Mouse (Mus musculus): ENCODE results near the gene Dut.
"Not testable (repeated sequence)": the region's sequence is repeated elsewhere in the genome, so short reads cannot be mapped to it uniquely, and the experiment has no call there.

The Dut gene

DNA sequence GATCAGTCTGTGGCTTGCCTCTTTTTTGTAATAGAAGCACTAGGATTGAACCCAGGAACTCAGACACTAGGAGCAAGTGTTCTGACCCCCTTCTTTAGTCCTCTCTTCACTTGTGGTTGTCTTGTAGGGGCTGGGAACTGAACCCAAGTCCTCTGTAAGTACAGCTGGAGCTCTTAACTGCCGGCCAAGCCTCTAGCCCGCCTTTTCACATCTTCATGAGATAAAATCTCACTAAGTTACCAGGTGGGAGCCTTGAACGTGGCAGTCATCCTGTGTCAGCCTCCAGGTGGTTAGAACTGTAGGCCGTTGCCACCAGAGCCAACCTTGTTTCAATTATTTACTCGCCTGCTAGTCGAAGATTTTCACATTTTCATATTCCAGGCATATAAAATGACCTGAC is 6.7 kb downstream of the Dut start:
- ATAC-seq (ENCODE audit: insufficient number of reproducible peaks, low FRiP score, low TSS enrichment), result no peak

DNA sequence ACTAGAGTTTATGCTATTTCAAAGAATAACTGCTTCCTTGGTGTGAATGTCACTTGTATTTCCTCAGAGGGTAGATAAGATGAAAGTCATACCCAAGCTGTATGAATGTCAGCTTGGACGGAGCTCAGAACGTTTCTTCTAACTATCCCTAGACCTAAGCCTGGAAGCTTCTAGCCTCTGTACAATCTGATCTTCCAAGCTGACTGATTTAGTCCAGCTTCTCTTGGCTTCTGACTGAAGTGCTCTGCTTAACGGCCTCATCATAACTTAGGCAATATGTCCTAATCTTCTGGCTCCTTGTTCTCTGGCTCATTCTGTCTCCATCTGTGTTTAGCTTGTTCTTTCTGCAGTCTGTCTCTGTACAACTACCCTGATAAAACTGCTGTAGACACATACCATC is 7.6 kb downstream of the Dut start:
- ATAC-seq (ENCODE audit: insufficient number of reproducible peaks, low FRiP score, low TSS enrichment), result no peak

DNA sequence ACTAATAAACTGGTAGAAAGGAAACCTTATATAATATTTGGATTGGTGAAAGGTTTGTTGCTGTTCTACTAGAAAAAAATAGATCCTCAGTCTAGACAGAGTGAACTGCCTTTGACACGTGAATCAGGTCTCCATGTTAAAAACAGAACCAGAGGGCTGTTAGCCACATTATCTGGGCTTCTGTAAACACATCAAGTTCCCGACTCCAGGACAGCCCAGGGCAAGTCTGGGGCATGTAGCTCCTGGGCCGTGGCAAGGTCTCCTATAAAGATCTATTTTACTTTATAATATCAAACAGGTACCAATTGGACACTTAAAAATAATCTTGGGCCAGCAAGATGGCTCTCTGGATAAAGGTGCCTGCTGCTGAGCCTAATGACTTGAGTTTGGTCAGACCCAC is 8.9 kb downstream of the Dut start:
- no peak for ATAC-seq (ENCODE audit: insufficient number of reproducible peaks, low FRiP score, low TSS enrichment)

DNA sequence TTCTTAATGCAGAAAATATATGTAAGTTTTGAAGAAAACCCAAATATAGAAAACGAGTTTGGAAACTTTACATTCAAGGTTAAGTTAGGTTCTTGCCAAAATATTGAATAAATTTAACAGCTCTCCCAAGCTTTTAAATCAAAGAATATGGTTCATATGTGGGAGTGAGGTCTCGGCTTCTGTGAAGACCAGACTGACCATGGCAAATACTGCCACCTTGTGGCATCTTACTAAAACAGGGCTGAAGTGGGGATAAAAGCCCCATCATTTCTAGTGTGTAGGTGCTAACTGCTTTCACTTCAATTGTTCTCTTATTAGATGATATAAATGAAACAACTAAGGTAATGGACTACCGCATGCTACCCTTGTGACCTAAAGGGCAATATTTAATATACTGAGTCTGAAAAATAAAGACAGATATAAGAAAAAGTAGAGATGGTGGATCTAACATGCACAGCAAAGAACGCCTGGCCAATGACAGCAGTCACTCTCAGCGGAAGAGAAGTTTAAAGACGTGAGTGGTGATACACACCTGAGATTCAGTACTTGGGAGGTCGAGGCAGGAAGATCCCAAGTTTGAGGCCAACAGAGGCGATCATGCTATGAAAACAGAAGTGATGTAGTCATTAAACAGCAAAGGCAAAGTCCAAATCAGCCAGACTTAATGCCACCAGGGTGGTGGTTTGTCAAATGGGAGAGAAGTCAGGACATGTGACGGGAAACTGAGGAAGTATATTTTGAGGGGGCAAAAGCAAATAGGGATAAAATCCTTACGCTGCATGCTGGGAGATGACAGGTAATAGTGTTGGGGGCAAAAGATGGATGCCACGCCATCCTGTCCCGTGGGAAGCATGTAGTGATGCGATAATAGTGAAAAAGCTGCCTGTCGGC is 12.5 kb downstream of the Dut start:
- ATAC-seq (ENCODE audit: insufficient number of reproducible peaks, low FRiP score, low TSS enrichment), result no peak

DNA sequence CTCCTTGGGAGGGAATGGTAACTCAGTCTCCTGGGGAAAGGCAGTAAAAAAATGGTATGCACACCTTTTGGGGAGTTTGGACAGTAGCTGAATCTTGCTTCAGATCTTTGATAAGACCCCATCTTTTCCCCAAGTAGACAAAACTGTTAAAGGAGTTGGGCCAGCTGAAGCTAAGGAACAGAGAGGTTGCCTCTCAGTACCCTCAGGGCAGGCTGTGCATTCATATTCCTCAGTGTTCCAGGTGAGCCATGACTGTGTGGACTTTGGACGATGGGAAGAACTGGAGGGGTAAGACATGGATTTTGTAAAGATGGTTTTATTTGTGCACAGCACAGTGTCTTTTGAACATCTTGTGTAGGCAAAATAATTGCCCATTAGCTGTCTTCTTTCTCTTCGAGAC is 13.3 kb downstream of the Dut start:
- no peak for ATAC-seq (ENCODE audit: insufficient number of reproducible peaks, low FRiP score, low TSS enrichment)

DNA sequence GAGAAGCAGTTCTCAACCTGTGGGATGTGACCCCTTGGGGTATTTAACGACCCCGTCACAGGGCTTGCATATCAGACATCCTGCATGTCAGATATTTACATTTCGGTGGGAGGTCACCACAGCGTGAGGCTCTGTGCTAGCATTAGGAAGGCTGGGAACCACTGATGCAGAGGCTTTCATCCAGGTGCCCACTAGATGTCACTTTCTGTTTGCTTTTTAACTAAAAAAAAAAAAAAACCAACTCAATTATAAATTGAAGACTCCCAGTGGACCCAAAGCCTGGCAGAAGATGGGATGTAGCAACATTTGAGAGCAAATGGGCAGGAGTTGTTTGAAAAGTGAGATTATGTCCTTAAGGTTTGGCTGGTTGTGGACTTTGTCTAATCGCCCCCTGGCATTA is 16.1 kb downstream of the Dut start:
- no peak for ATAC-seq (ENCODE audit: insufficient number of reproducible peaks, low FRiP score, low TSS enrichment)

DNA sequence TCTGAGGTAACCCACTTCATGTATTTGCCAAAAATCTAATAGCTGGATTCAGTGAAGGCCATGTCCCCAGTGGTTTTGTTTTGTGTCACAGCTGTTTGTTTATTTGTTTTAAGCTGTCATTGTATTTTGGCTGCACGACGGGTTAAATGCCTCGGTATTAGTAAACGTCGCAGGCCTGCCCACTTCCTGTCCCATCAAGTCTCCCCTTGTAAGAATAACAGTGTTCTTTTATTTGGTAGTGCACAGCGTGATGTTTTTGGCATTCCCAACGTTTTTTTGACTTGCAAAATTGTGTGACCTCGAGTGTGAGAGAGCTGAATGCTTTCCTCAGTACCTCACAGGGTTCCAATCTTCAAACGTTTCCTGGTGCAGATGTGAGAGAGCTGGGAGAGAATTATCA is 16.8 kb downstream of the Dut start:
- ATAC-seq (ENCODE audit: insufficient number of reproducible peaks, low FRiP score, low TSS enrichment), result no peak

DNA sequence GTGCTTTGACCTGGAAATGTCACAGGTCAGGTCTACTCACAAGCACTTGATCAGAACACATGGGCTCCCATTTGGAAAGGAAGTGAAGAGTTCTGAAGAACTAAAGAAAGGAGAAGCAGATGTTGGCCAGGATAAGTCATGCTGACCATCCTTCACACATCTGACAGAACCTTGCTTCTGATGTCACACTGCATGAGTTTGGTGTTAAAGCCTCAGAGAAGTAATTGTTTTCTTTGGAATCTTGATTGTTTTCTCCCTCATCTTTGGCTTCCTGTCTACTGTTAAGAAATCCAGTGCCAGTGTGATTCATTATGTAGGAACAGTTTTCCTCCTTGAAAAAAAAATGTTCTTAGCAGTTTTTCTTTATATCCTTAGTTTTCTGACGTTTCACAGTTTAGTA is 21.9 kb downstream of the Dut start:
- ATAC-seq (ENCODE audit: insufficient number of reproducible peaks, low FRiP score, low TSS enrichment), result no peak

DNA sequence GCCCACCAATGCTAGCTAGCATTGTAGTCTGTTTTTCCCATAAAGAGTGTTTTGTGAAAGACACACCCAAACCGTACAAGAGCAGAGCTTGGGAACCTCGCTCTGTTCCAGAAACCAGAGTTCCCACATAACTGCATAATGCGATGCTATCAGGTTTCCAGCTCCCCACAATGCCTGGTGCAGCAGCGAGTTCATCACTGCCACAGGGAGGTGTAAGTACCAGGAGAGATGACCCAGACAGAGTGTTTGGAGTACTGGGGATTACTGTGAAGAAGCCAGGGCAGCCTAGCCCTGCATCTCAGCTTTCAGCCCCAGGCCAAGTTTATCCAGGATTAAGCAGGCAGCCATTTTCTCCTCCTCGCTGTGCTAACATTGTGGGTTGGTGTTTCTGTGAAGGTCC is 28.6 kb downstream of the Dut start:
- no peak for ATAC-seq (ENCODE audit: insufficient number of reproducible peaks, low FRiP score, low TSS enrichment)

DNA sequence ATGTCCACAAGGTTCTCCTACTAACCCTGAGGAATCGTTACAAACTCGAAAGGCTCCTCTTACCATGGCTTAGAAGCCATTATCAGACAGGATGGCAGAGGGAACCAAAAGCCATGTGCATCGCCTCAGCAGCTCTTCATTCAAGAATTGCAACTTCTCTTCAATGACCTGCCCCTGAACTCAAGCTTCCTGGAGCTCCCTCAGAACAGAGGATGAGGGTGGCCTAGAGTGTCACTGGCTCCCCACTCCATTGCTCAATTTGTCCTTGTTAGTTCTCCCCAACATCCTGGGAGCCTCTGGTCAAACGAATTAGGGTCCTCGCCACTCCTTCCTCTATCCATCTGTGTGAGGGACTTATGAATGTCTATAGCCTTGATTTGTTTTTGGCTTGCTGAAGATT is 29.7 kb downstream of the Dut start:
- ATAC-seq (ENCODE audit: insufficient number of reproducible peaks, low FRiP score, low TSS enrichment), result no peak

DNA sequence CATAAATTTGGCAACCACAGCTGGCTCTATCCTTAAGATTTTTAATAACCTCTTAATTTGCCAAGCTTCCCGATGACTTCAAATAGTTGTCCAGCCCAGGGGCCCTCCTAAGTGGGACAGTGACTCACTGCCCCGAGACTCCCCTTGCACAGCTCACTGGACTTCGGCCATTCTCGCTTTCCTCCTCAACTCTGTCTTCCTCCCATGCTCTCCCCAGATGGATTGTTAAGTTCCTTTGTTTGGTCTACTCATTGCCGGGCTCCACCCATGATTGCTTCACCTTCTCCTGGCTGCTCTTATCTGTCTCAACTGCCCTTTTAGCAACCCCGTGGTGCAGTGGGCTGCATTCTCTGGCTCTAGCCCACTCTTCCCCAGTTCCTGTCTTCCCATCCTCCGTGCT is 31.5 kb downstream of the Dut start:
- no peak for ATAC-seq (ENCODE audit: insufficient number of reproducible peaks, low FRiP score, low TSS enrichment)

DNA sequence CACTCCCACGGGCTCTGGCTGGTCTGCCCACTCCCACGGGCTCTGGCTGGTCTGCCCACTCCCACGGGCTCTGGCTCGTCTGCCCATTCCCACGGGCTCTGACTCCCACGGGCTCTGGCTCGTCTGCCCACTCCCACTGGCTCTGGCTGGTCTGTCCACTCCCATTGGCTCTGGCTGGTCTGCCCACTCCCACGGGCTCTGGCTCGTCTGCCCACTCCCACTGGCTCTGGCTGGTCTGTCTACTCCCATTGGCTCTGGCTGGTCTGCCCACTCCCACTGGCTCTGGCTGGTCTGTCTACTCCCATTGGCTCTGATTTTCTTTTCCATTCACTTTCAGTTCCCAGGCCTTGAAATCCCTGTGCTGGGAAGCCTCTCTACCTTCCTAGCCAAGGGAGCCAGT is 33.0 kb downstream of the Dut start:
- ATAC-seq (ENCODE audit: insufficient number of reproducible peaks, low FRiP score, low TSS enrichment), result not testable (repeated sequence)

DNA sequence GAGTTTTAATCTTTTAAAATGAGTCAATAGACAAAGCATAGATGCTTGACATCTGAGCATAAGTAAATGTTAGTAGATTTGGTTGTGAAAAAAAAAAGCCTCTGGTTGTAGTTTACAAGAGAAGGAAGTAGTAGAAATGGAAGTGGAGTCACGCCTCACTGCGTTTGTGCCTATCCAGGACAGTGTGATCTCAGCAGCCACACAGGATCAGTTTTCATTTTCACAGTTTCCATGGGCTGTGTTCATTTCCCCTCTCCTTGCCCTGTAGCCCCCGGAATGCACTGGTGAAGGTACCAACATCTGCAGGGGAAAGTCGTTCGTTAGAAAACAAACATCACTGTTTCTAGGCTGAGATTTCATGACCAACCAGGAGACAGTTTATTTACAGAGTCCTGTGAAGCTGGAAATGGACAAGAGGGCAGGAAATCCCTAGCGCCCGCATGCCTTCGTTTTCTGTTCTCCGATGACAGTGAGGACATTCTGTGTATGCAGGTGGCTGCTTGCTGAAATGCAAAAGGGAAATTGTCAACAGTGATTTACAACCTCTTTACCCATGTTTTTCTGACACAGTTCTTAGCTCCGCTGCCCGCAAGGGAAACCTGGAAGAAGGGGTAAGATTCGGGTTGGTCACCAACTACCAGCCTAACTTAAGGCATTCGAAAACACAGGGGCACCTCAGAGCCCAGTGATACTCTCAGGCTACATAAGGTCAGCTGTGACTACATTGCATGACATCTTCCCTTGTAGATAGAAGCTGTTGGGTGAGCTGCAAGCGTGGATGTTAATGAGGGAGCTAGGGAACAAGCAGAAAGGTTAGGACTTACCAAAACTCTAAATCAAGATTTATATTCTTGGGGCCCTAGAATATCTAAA is 35.6 kb downstream of the Dut start:
- no peak for ATAC-seq (ENCODE audit: insufficient number of reproducible peaks, low FRiP score, low TSS enrichment)

DNA sequence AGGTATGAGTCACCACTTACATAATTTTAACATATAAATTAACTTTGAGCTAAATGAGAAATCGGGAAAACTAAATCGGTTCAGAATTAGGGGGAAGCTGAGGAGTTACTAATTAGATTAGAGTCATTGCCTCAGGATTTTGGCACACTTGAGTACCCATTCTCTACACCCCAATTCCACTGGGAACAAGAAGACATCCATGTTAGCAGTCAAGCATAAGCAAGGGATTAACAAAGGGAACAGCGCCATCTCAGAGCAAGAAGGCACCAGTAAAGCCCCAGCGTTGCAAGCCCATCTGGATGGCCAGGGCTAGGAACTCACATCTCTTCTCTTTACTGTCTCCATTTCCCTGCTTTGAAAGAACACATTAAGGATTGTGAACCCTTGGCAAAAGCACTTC is 38.8 kb downstream of the Dut start:
- ATAC-seq (ENCODE audit: insufficient number of reproducible peaks, low FRiP score, low TSS enrichment), result no peak

DNA sequence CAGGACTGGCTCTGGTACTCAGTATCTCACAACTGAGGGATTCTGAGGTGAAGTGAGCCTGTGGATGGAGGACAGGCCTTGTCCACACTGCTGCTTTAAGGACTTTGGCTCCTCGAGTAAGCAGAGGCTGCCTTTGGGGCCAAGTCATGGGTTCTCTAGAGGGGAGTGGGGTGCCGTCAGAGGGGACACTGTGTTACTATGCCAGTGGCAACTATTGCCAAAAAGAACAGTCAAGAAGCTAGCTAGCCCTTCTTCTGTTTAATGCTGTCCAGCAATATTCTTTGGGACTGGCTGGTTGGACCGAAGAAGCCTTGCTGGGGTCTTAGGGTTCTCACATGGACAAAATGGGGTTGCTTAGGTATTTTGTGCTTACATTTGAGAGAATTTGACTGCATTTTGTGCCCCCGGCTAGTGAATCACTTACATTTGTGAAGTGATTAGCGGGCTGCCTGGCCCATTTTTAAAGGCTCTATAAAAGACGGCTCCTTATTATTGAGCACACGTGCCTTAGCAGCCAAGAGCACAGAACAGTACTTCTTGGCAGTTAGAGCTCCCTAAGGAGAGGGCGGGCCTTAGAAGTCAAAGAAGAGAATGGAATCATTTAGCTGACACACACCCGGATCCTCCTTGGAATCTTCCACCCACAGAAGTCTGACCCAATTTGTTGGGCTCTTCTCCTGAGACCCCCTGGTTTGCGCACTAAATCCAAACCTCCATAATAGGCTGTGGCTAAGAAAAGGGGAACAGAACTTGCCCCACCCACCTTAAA is 43.4 kb downstream of the Dut start:
- ATAC-seq (ENCODE audit: insufficient number of reproducible peaks, low FRiP score, low TSS enrichment), result no peak

DNA sequence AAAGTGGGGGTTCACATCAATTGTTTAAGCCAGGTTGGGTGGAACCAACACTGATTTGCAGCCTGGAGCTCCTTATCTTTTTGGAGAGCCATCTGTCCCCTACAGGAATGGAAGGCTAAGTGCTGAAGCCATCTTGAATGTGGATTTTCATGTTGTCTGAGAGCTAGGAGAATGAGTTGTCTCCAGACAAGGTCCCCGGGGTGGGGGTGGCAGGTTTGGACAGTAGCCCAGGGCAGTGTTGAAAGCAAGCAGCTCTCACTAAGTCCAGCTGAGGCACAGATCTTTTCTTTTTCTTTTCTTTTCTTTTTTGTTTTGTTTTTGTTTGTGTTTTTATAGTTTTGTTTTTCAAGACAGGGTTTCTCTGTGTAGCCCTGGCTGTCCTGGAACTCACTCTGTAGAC is 44.1 kb downstream of the Dut start:
- ATAC-seq (ENCODE audit: insufficient number of reproducible peaks, low FRiP score, low TSS enrichment), result no peak

DNA sequence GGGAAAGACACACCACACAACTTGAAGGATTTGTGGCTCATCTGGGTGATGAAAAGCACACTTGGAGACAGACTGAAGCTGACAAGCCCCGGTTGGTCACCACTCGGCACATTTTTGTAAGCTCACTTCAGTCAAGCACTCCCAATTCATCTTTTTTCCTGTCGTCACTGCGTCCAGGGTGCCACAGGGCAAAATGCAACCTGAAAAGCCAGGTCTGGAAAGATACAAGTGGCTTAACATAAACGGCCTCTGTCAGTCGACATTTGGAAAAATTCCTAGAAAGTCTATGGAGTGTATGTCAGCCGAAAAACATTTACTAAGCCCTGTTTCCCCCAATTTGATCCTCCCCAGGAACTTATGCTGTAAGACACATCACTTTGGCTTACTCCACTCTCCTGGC is 45.6 kb downstream of the Dut start:
- no peak for ATAC-seq (ENCODE audit: insufficient number of reproducible peaks, low FRiP score, low TSS enrichment)

DNA sequence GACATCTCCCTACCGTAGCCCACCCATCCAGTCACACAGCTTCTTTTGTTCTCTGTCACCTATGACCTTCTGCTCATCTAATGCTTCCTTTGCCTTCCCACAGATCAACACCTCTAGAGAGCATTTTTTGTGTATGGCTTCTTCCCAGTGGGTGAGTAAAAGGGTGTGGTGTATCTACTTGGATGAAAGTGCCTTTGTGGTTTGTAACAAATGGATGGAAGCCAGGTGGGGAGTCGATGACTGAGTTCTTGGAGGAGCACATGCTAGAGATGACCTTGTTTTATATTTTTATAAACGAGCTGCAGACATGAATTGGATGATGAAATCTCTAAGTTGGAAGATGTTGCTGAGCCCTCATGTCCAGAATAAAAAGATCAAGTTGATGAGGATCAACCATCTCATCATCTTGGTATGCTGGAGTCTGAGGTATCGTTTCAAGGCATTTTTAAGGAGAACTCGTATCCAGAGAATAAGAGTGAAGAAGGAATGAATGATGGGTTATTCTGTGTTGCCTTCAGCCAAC is 47.0 kb downstream of the Dut start:
- ATAC-seq (ENCODE audit: insufficient number of reproducible peaks, low FRiP score, low TSS enrichment), result no peak

DNA sequence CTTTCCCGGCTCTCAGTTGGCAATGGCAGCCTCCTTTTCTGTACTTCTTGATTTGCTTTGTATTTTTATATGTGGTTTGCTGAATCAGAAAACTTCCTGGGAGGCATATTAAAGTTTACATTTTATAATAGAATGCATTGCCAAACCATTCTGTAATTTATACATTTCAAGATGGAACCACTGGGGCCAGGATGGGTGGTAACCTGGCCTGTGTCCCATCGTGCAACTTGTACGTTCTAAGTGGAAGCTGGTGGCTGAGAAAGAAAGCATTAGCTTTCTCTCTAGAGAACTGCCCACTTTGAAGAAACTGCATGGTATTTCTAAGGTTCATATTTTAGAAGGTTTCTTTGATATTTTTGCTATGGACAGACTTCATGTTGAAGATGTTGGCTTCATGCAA is 48.5 kb downstream of the Dut start:
- ATAC-seq (ENCODE audit: insufficient number of reproducible peaks, low FRiP score, low TSS enrichment), result no peak

DNA sequence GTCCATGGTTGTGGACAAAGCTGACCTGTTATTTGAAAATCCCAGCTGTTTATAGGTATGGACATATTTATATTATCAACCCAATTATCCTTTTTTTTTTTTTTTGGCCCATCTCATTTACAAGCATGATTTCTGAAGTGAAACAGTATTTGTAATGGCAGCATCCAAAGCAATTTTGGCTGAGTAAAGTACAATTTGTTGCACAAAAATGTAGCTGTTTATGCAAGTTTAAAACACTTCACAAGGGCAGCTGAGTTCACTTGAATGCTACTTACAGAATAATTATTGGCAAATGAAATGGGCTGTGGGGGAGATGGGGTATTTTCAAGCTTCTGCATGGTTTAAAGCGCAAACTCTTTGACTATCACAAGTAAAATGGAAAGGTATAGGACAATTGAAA is 51.9 kb downstream of the Dut start:
- ATAC-seq (ENCODE audit: insufficient number of reproducible peaks, low FRiP score, low TSS enrichment), result no peak
